Mouse (Mus musculus) neutrophil, adult 5-6 weeks (primary cell): ENCODE measurements around the gene Wsb2. TPM values are rescaled to one million over a fixed set of nuclear protein-coding genes. Genes with fewer than 3 reads are reported as not detected.
"Not testable (repeated sequence)": the region's sequence is repeated elsewhere in the genome, so short reads cannot be mapped to it uniquely, and the experiment has no call there.

Experiments used
- ATAC-seq: fragments of 151-379, 151-347 bp; 2 replicates; pipeline ENCODE4 v1.8.0; 2017; ENCODE audit warnings: mild to moderate bottlenecking, moderate TSS enrichment; ENCODE audit not compliant: insufficient number of reproducible peaks, poor library complexity, low FRiP score, severe bottlenecking; ENCODE audit errors: extremely low read depth
- total RNA-seq: library from RNA; stranded (forward); fragments of 200-1000 nt; gene quantifications from 2 replicates; pipeline ENCODE4 v1.2.3, GENCODE M21; 2017

Wsb2 gene
- total RNA-seq: 24.2 and 29.7 TPM in 2 replicates

- ATAC-seq: peak; percentile 40; the same call in 1 of the 2 replicates
These were observed at the start of gene Wsb2 for GRCm38 (mm10) chr5:117357129-117357477. TSS of gene Wsb2 (plus strand) at chr5:117357304.

- ATAC-seq: peak; percentile 74
These were observed 49.4 kb upstream of the Wsb2 start for GRCm38 (mm10) chr5:117307699-117308098.

GRCm38 (mm10) chr5:117313420-117313819 is 43.7 kb upstream of the Wsb2 start:
- no peak for ATAC-seq

- ATAC-seq: no peak
These were observed 43.2 kb upstream of the Wsb2 start for GRCm38 (mm10) chr5:117313909-117314308.

- no peak for ATAC-seq
These were observed 42.3 kb upstream of the Wsb2 start for GRCm38 (mm10) chr5:117314587-117315428.

GRCm38 (mm10) chr5:117318741-117319629 is 38.1 kb upstream of the Wsb2 start, which contains the start of gene Vsig10:
TSS of gene Vsig10 (plus strand) at chr5:117319083.
- ATAC-seq: peak; percentile 51

- ATAC-seq: no peak
These were observed 33.4 kb upstream of the Wsb2 start for GRCm38 (mm10) chr5:117323751-117324150.

GRCm38 (mm10) chr5:117326408-117326807 is 30.7 kb upstream of the Wsb2 start:
- ATAC-seq: no peak

- ATAC-seq: no peak
These were observed 26.6 kb upstream of the Wsb2 start for GRCm38 (mm10) chr5:117330457-117330856.

- ATAC-seq: no peak
These were observed 19.1 kb upstream of the Wsb2 start for GRCm38 (mm10) chr5:117337999-117338398.

GRCm38 (mm10) chr5:117338503-117338902 is 18.6 kb upstream of the Wsb2 start:
- ATAC-seq: no peak

GRCm38 (mm10) chr5:117340081-117340480 is 17.0 kb upstream of the Wsb2 start:
- no peak for ATAC-seq

- ATAC-seq: no peak
These were observed 15.2 kb upstream of the Wsb2 start for GRCm38 (mm10) chr5:117341896-117342295.

GRCm38 (mm10) chr5:117344496-117344895 is 12.6 kb upstream of the Wsb2 start:
- ATAC-seq: not testable (repeated sequence)

GRCm38 (mm10) chr5:117345432-117345976 is 11.6 kb upstream of the Wsb2 start:
- ATAC-seq: no peak

- no peak for ATAC-seq
These were observed 10.8 kb upstream of the Wsb2 start for GRCm38 (mm10) chr5:117346281-117346680.

GRCm38 (mm10) chr5:117347011-117347410 is 10.1 kb upstream of the Wsb2 start:
- no peak for ATAC-seq

- ATAC-seq: no peak
These were observed 9.3 kb upstream of the Wsb2 start for GRCm38 (mm10) chr5:117347838-117348237.

GRCm38 (mm10) chr5:117348279-117348678 is 8.8 kb upstream of the Wsb2 start:
- ATAC-seq: no peak
